Mouse (Mus musculus): ENCODE data around the gene Slc25a43. TPM values are rescaled to one million over a fixed set of nuclear protein-coding genes. Genes with fewer than 3 reads are reported as not detected.
"Not testable (repeated sequence)": the region's sequence is repeated elsewhere in the genome, so short reads cannot be mapped to it uniquely, and the experiment has no call there.

The Slc25a43 gene
- polyA plus RNA-seq, 1 experiment from 2014 or later = 2.3 TPM

DNA sequence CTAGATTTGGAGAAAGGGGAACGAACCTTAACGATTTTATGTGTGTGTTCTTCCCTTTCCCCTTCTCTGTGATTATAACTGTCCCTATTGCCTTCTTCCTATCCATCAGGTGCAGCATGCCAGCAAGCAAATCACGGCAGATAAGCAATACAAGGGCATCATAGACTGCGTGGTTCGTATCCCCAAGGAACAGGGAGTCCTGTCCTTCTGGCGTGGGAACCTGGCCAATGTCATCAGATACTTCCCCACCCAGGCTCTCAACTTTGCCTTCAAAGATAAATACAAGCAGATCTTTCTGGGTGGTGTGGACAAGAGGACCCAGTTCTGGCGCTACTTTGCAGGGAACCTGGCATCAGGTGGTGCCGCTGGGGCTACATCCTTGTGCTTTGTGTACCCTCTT lies 53.3 kb downstream of the Slc25a43 start:
- H3K4me1 ChIP-seq; H3K9me3 ChIP-seq (replicated peaks); H3K27ac ChIP-seq; H3K27me3 ChIP-seq (ENCODE audit: low read depth, poor library complexity, severe bottlenecking); DNase-seq (ENCODE audit: low spot score): not testable (repeated sequence)
- WGBS = 80% methylated on average over 8 of the region's 8 CpGs
- Histone ChIP-seq H3K4me3 (peak overlapping the region; percentile 63), H3K36me3 (peaks cover 13% of the 10 kb centered on the region)

- no peak for DNase-seq (ENCODE audit: low spot score)
- H3K9me3 ChIP-seq (replicated peaks) = no peaks in the 10 kb centered on the region
- peaks cover 9% of the 10 kb centered on the region; the same call in 1 of the 2 replicates for H3K4me1 ChIP-seq
- no peaks in the 10 kb centered on the region for H3K27me3 ChIP-seq (ENCODE audit: low read depth, poor library complexity, severe bottlenecking)
- no peak overlapping the region for H3K27ac ChIP-seq
- H3K36me3 ChIP-seq = peaks cover 13% of the 10 kb centered on the region
- no peak overlapping the region for H3K4me3 ChIP-seq
- WGBS = 58% methylated on average over 6 of the region's 6 CpGs
Observed at GRCm38 (mm10) chrX:36799131-36799879, 55.8 kb downstream of the Slc25a43 start.

GRCm38 (mm10) chrX:36803189-36803588 lies 59.7 kb downstream of the Slc25a43 start:
- no peaks in the 10 kb centered on the region for H3K27me3 ChIP-seq (ENCODE audit: low read depth, poor library complexity, severe bottlenecking)
- no peak overlapping the region for H3K4me3 ChIP-seq
- WGBS = 85% methylated on average over 5 of the region's 5 CpGs
- DNase-seq (ENCODE audit: low spot score) = no peak
- no peak overlapping the region for H3K27ac ChIP-seq
- no peaks in the 10 kb centered on the region for H3K9me3 ChIP-seq (replicated peaks)
- peaks cover 20% of the 10 kb centered on the region for H3K4me1 ChIP-seq
- peaks cover 1% of the 10 kb centered on the region for H3K36me3 ChIP-seq

DNA sequence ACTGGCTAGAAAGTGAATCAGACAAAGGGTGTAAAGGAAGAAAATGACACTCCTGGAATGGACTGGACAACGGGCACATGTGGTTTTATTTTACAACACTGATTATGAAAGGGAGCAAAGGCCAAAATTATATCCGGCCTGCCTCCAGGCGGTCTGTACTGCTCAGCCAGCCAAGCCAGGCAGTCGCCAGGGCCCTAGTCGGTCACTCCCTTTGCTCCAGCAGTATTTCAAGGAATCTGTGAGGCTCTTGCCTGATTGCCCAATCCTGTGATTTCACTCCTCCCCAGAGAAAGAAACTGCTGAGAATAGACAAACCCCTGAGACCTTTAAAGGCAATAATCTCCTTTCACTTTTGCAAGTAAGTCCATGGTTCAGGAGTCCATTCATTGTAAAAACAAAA lies 60.7 kb downstream of the Slc25a43 start:
- peak; percentile 35 for DNase-seq (ENCODE audit: low spot score)
- H3K27ac ChIP-seq = no peak overlapping the region
- WGBS = 46% methylated on average over 5 of the region's 5 CpGs
- no peaks in the 10 kb centered on the region for H3K27me3 ChIP-seq (ENCODE audit: low read depth, poor library complexity, severe bottlenecking)
- H3K36me3 ChIP-seq = no peaks in the 10 kb centered on the region
- no peaks in the 10 kb centered on the region for H3K9me3 ChIP-seq (replicated peaks)
- no peak overlapping the region for H3K4me3 ChIP-seq
- H3K4me1 ChIP-seq = peaks cover 20% of the 10 kb centered on the region

- Histone ChIP-seq H3K9me3 (replicated peaks) (no peaks in the 10 kb centered on the region), H3K27me3 (ENCODE audit: low read depth, poor library complexity, severe bottlenecking) (no peaks in the 10 kb centered on the region), H3K36me3 (no peaks in the 10 kb centered on the region), H3K4me3 (no peak overlapping the region), H3K27ac (no peak overlapping the region), H3K4me1 (peaks cover 20% of the 10 kb centered on the region)
- 64% methylated on average over 5 of the region's 5 CpGs for WGBS
- DNase-seq (ENCODE audit: low spot score) = no peak
Observed at GRCm38 (mm10) chrX:36805466-36806235, 62.2 kb downstream of the Slc25a43 start.

DNA sequence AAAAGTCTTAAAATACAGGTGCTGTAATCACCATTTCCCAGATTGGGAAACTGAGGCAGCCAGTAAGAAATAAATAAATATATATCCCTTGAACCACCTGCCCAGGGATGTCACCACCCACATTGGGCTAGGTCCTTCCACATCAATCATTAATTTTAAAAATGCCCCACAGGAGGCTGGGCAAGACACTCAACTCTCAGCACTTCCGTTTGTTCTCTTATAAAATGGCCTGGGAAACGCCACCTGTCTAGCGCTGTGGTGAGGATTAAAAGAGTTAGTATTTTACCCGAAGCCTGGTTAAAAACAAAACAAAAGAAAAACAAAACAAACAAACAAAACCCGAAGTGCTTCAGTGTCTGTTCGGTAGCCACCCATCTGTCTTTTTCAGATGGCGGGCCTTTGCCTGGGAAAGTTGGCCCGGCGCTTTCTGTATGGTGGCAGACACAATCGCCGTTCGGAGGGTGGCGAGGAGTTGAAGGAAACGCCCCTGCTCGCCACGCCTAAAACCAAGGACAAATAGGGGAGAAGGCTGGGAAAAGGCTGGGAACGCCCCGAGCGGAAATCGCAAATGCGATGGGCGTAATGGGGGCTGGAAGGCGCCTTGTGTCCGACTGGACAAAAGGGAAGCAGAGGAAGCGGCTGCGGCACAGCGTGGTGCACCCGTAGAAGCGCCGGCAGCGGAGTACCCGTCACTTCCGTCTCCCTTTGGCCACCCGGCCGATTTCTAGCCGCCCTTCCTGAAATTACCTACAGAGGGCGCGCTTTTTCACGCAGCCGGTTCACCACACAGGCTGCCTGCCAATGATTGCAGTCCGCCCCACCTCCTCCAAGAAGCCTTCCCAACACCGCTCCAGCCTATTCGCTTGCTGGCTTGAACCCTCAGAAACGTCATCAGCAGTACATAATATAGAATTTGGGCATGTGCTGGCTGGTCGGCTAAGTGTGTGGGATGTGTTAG lies 64.2 kb downstream of the Slc25a43 start:
- Histone ChIP-seq H3K9me3 (replicated peaks) (no peaks in the 10 kb centered on the region), H3K4me1 (peaks cover 20% of the 10 kb centered on the region), H3K36me3 (no peaks in the 10 kb centered on the region), H3K27ac (peak overlapping the region; percentile 81), H3K27me3 (ENCODE audit: low read depth, poor library complexity, severe bottlenecking) (no peaks in the 10 kb centered on the region), H3K4me3 (peak overlapping the region; percentile 44)
- 10% methylated on average over 45 of the region's 45 CpGs for WGBS
- DNase-seq (ENCODE audit: low spot score) = peak; percentile 84

DNA sequence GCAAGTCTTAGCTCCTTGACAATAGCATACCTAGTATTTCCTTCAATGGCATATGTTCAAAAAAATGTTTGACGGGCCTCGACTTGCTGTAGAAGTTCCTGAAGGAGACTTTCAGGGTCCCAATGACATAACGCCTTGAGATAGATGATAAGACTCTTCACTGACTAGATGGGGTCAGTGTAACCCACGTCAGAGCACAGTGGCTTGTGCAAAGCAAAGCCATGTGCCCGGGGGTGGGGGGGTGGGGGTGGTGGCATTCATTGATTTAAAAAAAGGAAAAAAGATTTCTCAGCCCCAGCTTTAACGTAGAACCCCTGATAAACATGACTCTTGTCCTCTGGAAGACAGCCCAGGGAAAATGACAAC lies 64.8 kb downstream of the Slc25a43 start:
- 69% methylated on average over 6 of the region's 6 CpGs for WGBS
- no peak for DNase-seq (ENCODE audit: low spot score)
- H3K36me3 ChIP-seq = no peaks in the 10 kb centered on the region
- H3K4me3 ChIP-seq = peak overlapping the region; percentile 44
- H3K27ac ChIP-seq = peak overlapping the region; percentile 81
- no peaks in the 10 kb centered on the region for H3K27me3 ChIP-seq (ENCODE audit: low read depth, poor library complexity, severe bottlenecking)
- H3K4me1 ChIP-seq = peaks cover 15% of the 10 kb centered on the region
- H3K9me3 ChIP-seq (replicated peaks) = no peaks in the 10 kb centered on the region

DNA sequence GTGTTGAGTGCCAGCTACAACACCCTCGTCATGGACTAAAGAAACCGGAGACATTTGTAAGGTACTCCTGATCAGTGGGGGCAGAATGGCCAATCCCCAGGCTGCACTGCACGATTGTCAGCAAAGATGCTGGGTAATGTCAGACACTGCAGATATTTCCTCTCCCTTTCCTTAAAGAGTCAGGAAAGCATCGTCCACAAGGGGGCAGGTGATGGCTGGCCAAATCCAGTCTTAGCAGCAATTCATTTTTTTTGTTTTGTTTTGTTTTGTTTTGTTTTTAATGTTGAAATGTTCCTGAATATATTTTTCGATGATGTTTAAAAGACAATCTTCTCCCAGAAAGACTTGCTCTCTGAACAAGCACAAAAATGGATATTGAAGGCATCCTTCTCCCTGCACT lies 67.9 kb downstream of the Slc25a43 start:
- no peak overlapping the region for H3K27ac ChIP-seq
- no peaks in the 10 kb centered on the region for H3K27me3 ChIP-seq (ENCODE audit: low read depth, poor library complexity, severe bottlenecking)
- WGBS = 44% methylated on average over 5 of the region's 5 CpGs
- DNase-seq (ENCODE audit: low spot score) = no peak
- no peak overlapping the region for H3K4me3 ChIP-seq
- H3K4me1 ChIP-seq = peaks cover 11% of the 10 kb centered on the region
- no peaks in the 10 kb centered on the region for H3K9me3 ChIP-seq (replicated peaks)
- no peaks in the 10 kb centered on the region for H3K36me3 ChIP-seq

DNA sequence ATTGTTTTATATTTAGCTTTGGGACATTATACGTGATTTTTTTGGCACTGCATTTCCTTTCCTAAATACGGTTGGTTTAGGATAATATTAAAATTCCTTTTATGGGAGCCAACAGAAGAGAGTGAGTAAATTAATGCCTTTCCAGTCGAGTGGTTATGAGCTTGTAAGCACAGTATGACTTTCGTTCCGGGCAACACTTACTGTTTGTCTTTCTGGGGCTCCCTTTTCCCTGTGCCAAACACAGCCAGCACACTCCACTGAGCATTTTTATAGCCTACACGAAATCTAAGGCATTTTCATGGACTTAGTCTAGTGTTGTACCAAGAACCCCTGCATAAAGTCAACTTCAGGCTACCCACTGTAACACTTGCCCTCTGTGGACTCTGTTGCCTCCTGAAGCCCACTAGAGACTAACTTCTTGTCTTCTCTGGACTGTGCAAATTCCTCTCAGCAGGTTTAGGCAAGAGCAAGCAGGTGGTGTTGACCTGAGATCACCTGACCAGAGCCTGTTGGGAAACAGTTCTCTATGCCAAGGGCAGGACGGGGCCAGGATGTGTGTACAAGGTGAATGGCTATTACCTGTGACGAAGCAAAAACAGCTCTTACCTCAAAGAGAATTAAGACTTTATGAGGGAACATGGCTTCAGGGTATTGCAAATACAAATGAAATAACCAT lies 70.8 kb downstream of the Slc25a43 start:
- Histone ChIP-seq H3K4me3 (no peak overlapping the region), H3K27me3 (ENCODE audit: low read depth, poor library complexity, severe bottlenecking) (no peaks in the 10 kb centered on the region), H3K27ac (no peak overlapping the region), H3K36me3 (no peaks in the 10 kb centered on the region), H3K9me3 (replicated peaks) (no peaks in the 10 kb centered on the region), H3K4me1 (peaks cover 8% of the 10 kb centered on the region)
- whole genome bisulfite sequencing = 92% methylated on average over 8 of the region's 8 CpGs
- no peak for DNase-seq (ENCODE audit: low spot score)

DNA sequence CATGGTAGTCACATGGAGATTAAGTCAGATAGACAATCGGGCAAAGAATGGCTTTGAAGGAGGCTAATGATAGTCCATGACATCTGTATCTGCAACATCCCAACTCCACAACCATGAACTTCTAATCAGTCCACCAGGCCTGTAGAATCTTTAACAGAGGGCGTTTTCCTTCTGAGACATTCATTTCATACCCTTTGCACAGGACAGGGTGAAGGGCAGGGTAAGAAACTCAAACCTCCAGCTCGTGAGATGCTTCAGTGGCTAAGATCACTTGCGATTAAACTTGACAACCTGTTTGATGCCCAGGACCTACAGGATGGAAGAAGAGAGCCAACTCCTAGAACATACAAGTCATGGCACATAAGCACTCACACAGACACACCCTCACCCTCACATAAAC lies 71.6 kb downstream of the Slc25a43 start:
- Histone ChIP-seq H3K36me3 (no peaks in the 10 kb centered on the region), H3K27ac (no peak overlapping the region), H3K4me1 (peaks cover 8% of the 10 kb centered on the region), H3K27me3 (ENCODE audit: low read depth, poor library complexity, severe bottlenecking) (no peaks in the 10 kb centered on the region), H3K4me3 (no peak overlapping the region), H3K9me3 (replicated peaks) (no peaks in the 10 kb centered on the region)
- WGBS = 95% methylated on average over 4 of the region's 4 CpGs
- no peak for DNase-seq (ENCODE audit: low spot score)

- 71% methylated on average over 4 of the region's 4 CpGs for WGBS
- Histone ChIP-seq H3K27ac (no peak overlapping the region), H3K4me3 (no peak overlapping the region), H3K36me3 (no peaks in the 10 kb centered on the region), H3K4me1 (peaks cover 8% of the 10 kb centered on the region), H3K27me3 (ENCODE audit: low read depth, poor library complexity, severe bottlenecking) (no peaks in the 10 kb centered on the region), H3K9me3 (replicated peaks) (no peaks in the 10 kb centered on the region)
- no peak for DNase-seq (ENCODE audit: low spot score)
Observed at GRCm38 (mm10) chrX:36815439-36815838, 72.0 kb downstream of the Slc25a43 start.

DNA sequence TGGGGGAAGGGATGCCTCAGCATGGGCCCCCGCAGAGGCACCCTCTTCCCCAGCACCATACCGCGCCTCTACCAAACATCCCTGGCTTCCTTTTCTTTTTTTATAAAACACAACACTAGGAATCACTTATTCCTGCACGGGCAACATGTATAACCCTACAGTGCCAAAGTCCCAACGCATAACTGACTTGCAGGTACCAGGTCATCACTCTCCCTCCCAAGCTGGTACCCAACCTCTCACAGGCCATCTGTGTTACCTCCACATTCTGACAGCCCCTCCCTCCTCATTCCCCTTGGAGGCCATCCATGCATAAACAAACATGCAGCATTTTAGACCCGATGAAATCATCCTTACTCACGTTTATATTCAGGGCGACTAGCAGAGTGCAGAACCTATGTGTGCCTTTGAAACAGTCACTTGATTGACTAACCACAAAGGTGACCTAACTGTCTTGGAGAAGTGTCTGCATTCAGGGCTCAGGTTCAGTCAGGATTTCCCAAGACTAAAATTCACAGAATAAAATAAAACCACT lies 73.0 kb downstream of the Slc25a43 start:
- WGBS = 29% methylated on average over 8 of the region's 8 CpGs
- Histone ChIP-seq H3K27me3 (ENCODE audit: low read depth, poor library complexity, severe bottlenecking) (no peaks in the 10 kb centered on the region), H3K27ac (peak overlapping the region; percentile 82), H3K4me3 (peak overlapping the region; percentile 36), H3K36me3 (no peaks in the 10 kb centered on the region), H3K9me3 (replicated peaks) (no peaks in the 10 kb centered on the region), H3K4me1 (peaks cover 8% of the 10 kb centered on the region)
- no peak for DNase-seq (ENCODE audit: low spot score)
